Mouse (Mus musculus): ENCODE measurements around the gene Tcl1b2. TPM values are rescaled to one million over a fixed set of nuclear protein-coding genes. Genes with fewer than 3 reads are reported as not detected.
A peak's percentile ranks its signal among the peaks of the same experiment; 100 is the strongest.

Gene Tcl1b2
- polyA plus RNA-seq (2015; fragmentation: Nextera tagmentation; extraction: Ambion mirVana): not detected in 2 replicates

DNA sequence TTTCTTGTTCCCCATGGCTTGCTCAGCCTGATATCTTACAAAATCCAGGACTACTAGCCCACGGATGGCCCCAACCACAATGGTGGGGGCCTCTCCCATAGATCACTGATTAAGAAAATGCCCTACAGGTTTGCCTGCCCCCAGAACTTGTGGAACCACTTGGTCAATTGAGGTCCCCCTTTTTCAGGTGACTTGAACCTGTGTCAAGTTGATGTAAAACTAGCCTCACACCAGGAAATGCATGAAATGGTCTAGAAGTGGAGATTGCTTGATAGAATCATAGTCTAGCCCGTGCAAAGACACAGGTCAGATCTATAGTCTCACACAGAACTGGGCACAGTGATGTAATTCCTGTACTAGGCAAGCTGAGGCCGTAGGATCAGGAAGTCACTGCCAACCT lies at the start of gene Tcl1b2:
Gene Tcl1b2, plus strand, starts transcription at position 301 of the 400 bp plus-strand sequence.
- WGBS: 81% methylated on average over 3 of the region's 3 CpGs
- Histone ChIP-seq H3K4me3 (ENCODE audit: low read depth, low read length) (no peak within 1 kb of the TSS), H3K4me1 (ENCODE audit: control insufficient read depth, insufficient read depth, low read length) (no peaks in the 10 kb centered on the region), H3K27me3 (ENCODE audit: control insufficient read depth, insufficient read depth, low read depth, low read length) (no peaks in the 10 kb centered on the region), H3K9me3 (replicated peaks; ENCODE audit: control insufficient read depth, low read length, poor library complexity, severe bottlenecking) (no peaks in the 10 kb centered on the region), H3K4me2 (ENCODE audit: low read length) (no peak within 1 kb of the TSS), H3K27ac (ENCODE audit: low read length) (no peak within 1 kb of the TSS), H3K9ac (ENCODE audit: low read depth, low read length) (no peak within 1 kb of the TSS), H3K36me3 (ENCODE audit: control insufficient read depth, insufficient read depth, low read length) (no peaks in the 10 kb centered on the region)
- no peak for ATAC-seq

DNA sequence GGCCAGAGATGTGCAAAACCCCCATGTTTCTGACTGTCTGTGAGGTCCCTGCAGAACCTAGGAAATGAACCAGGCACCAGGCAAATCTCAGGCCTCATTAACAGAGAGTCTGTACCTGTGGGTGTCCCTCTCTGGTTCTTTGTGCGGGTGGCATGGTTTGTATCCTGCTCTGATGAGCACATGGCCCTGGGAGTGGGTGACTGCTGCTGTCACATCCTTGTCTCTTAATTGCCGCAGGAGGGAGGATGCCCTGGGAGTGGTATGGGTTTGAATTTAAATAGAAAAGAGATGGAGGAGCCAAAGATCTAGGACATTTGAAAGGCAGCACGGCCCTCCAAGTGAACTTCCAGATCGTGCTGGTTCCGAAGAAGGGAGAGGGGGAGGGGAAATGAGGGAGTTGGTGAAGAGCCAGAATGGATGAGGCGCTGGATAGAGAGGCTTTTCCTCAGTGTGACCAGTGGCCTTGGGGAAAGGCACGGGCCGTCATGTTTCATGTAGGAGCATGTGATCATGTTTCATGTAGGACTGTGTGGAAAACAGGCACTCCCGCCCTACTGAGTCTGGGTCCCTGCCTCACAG lies 46.3 kb upstream of the Tcl1b2 start:
- Histone ChIP-seq H3K27me3 (ENCODE audit: control insufficient read depth, insufficient read depth, low read depth, low read length) (no peaks in the 10 kb centered on the region), H3K36me3 (ENCODE audit: control insufficient read depth, insufficient read depth, low read length) (no peaks in the 10 kb centered on the region), H3K4me3 (ENCODE audit: low read depth, low read length) (no peak overlapping the region), H3K9me3 (replicated peaks; ENCODE audit: control insufficient read depth, low read length, poor library complexity, severe bottlenecking) (no peaks in the 10 kb centered on the region), H3K4me1 (ENCODE audit: control insufficient read depth, insufficient read depth, low read length) (peaks cover 10% of the 10 kb centered on the region), H3K9ac (ENCODE audit: low read depth, low read length) (no peak overlapping the region; the same call in 1 of the 2 replicates), H3K4me2 (ENCODE audit: low read length) (no peak overlapping the region), H3K27ac (ENCODE audit: low read length) (no peak overlapping the region)
- no peak for ATAC-seq
- WGBS: 43% methylated on average over 9 of the region's 9 CpGs

GRCm38 (mm10) chr12:105102901-105103300 lies 42.9 kb upstream of the Tcl1b2 start:
- ATAC-seq: peak; percentile 87
- Histone ChIP-seq H3K9me3 (replicated peaks; ENCODE audit: control insufficient read depth, low read length, poor library complexity, severe bottlenecking) (no peaks in the 10 kb centered on the region), H3K4me1 (ENCODE audit: control insufficient read depth, insufficient read depth, low read length) (peaks cover 10% of the 10 kb centered on the region), H3K9ac (ENCODE audit: low read depth, low read length) (no peak overlapping the region), H3K4me3 (ENCODE audit: low read depth, low read length) (no peak overlapping the region), H3K4me2 (ENCODE audit: low read length) (no peak overlapping the region), H3K36me3 (ENCODE audit: control insufficient read depth, insufficient read depth, low read length) (no peaks in the 10 kb centered on the region), H3K27ac (ENCODE audit: low read length) (peak overlapping the region; percentile 73), H3K27me3 (ENCODE audit: control insufficient read depth, insufficient read depth, low read depth, low read length) (no peaks in the 10 kb centered on the region)
- 27% methylated on average over 8 of the region's 8 CpGs for WGBS

- WGBS: 4% methylated on average over 4 of the region's 4 CpGs
Measured at GRCm38 (mm10) chr12:105104036-105104435, 41.8 kb upstream of the Tcl1b2 start.

GRCm38 (mm10) chr12:105105326-105105725 lies 40.5 kb upstream of the Tcl1b2 start:
- H3K4me2 ChIP-seq (ENCODE audit: low read length): no peak overlapping the region
- H3K4me1 ChIP-seq (ENCODE audit: control insufficient read depth, insufficient read depth, low read length): peaks cover 8% of the 10 kb centered on the region
- 88% methylated on average over 5 of the region's 5 CpGs for WGBS
- ATAC-seq: no peak
- H3K9me3 ChIP-seq (replicated peaks; ENCODE audit: control insufficient read depth, low read length, poor library complexity, severe bottlenecking): no peaks in the 10 kb centered on the region
- no peak overlapping the region for H3K9ac ChIP-seq (ENCODE audit: low read depth, low read length)
- H3K4me3 ChIP-seq (ENCODE audit: low read depth, low read length): no peak overlapping the region
- no peak overlapping the region for H3K27ac ChIP-seq (ENCODE audit: low read length)
- no peaks in the 10 kb centered on the region for H3K36me3 ChIP-seq (ENCODE audit: control insufficient read depth, insufficient read depth, low read length)
- no peaks in the 10 kb centered on the region for H3K27me3 ChIP-seq (ENCODE audit: control insufficient read depth, insufficient read depth, low read depth, low read length)

More at GRCm38 (mm10) chr12:105104036-105104435, 41.8 kb upstream of the Tcl1b2 start:
- Histone ChIP-seq H3K4me3 (ENCODE audit: low read depth, low read length) (no peak overlapping the region), H3K27me3 (ENCODE audit: control insufficient read depth, insufficient read depth, low read depth, low read length) (no peaks in the 10 kb centered on the region), H3K9me3 (replicated peaks; ENCODE audit: control insufficient read depth, low read length, poor library complexity, severe bottlenecking) (no peaks in the 10 kb centered on the region), H3K4me1 (ENCODE audit: control insufficient read depth, insufficient read depth, low read length) (peaks cover 10% of the 10 kb centered on the region), H3K36me3 (ENCODE audit: control insufficient read depth, insufficient read depth, low read length) (no peaks in the 10 kb centered on the region), H3K4me2 (ENCODE audit: low read length) (no peak overlapping the region), H3K9ac (ENCODE audit: low read depth, low read length) (no peak overlapping the region), H3K27ac (ENCODE audit: low read length) (0 out of 2 replicates have a peak overlapping the region, but pooled peaks have one; percentile 24)
- ATAC-seq: no peak

DNA sequence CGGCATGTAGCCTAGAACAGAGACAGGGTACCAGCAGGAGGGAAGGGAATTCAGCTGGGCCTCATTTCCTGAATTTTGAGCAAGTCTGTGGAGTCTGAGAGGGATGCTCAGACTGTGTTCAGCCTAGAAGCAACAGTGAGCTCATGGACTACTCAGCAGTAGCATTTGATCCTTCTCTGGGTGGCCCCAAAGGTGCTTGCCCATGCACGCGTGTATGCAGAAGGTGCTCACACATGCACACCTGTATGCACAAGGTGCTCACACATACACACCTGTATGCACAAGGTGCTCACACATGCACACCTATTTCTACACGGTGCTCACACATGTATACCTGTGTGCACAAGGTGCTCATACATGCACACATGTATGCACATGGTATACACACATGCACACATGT lies 37.0 kb upstream of the Tcl1b2 start:
- Histone ChIP-seq H3K27ac (ENCODE audit: low read length) (no peak overlapping the region), H3K27me3 (ENCODE audit: control insufficient read depth, insufficient read depth, low read depth, low read length) (no peaks in the 10 kb centered on the region), H3K9ac (ENCODE audit: low read depth, low read length) (no peak overlapping the region), H3K4me1 (ENCODE audit: control insufficient read depth, insufficient read depth, low read length) (peaks cover 13% of the 10 kb centered on the region), H3K9me3 (replicated peaks; ENCODE audit: control insufficient read depth, low read length, poor library complexity, severe bottlenecking) (no peaks in the 10 kb centered on the region), H3K4me2 (ENCODE audit: low read length) (no peak overlapping the region), H3K36me3 (ENCODE audit: control insufficient read depth, insufficient read depth, low read length) (no peaks in the 10 kb centered on the region), H3K4me3 (ENCODE audit: low read depth, low read length) (no peak overlapping the region)
- ATAC-seq: no peak
- WGBS: 95% methylated on average over 4 of the region's 4 CpGs

DNA sequence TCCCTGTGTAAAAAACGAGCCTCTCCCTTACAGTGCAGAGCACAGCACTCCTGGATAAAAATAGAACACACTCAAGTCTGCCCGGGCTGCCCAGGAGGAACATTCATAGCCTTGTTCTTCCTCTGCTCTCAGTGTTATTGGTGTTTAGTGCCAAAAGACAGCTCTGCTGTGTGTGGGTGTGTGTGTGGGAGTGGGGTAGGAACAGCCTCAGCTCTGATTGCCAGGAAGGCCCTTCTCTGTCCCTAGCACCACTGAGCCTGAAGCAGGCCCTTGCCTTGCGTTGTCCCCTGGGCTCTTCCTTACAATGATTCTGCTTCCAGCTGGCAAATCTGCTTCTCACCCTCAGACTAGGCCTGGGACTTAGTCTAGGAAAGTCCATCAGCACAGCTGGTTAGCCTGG lies 36.4 kb upstream of the Tcl1b2 start:
- WGBS: 79% methylated on average over 3 of the region's 3 CpGs
- Histone ChIP-seq H3K9ac (ENCODE audit: low read depth, low read length) (no peak overlapping the region), H3K9me3 (replicated peaks; ENCODE audit: control insufficient read depth, low read length, poor library complexity, severe bottlenecking) (no peaks in the 10 kb centered on the region), H3K36me3 (ENCODE audit: control insufficient read depth, insufficient read depth, low read length) (no peaks in the 10 kb centered on the region), H3K4me3 (ENCODE audit: low read depth, low read length) (no peak overlapping the region), H3K27ac (ENCODE audit: low read length) (no peak overlapping the region), H3K4me1 (ENCODE audit: control insufficient read depth, insufficient read depth, low read length) (peaks cover 12% of the 10 kb centered on the region), H3K27me3 (ENCODE audit: control insufficient read depth, insufficient read depth, low read depth, low read length) (no peaks in the 10 kb centered on the region), H3K4me2 (ENCODE audit: low read length) (no peak overlapping the region)
- ATAC-seq: no peak; the same call in 1 of the 2 replicates

DNA sequence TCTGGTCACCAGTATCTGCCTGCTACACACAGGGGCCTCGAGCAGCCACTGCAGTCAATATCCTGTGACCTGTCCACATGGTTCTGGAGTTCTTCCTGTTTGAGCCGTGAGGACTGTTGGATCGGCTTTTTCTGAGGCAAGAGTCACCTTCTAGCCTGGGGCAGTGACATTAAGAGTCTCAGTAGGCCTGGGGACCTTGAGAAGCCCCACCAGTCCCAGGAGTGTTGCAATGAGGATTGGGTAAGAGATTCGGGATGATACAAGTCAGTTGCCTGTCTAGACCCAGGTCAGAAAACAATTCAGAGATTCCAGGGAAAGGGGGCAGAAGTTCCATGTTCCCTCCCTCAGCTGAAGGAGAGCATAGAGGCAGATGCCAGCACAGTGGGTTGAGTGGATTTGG lies 36.0 kb upstream of the Tcl1b2 start:
- H3K27ac ChIP-seq (ENCODE audit: low read length): no peak overlapping the region
- no peaks in the 10 kb centered on the region for H3K27me3 ChIP-seq (ENCODE audit: control insufficient read depth, insufficient read depth, low read depth, low read length)
- peaks cover 12% of the 10 kb centered on the region for H3K4me1 ChIP-seq (ENCODE audit: control insufficient read depth, insufficient read depth, low read length)
- no peaks in the 10 kb centered on the region for H3K36me3 ChIP-seq (ENCODE audit: control insufficient read depth, insufficient read depth, low read length)
- H3K4me3 ChIP-seq (ENCODE audit: low read depth, low read length): no peak overlapping the region
- no peak overlapping the region for H3K4me2 ChIP-seq (ENCODE audit: low read length)
- no peaks in the 10 kb centered on the region for H3K9me3 ChIP-seq (replicated peaks; ENCODE audit: control insufficient read depth, low read length, poor library complexity, severe bottlenecking)
- no peak for ATAC-seq
- WGBS: 78% methylated on average over 4 of the region's 4 CpGs
- no peak overlapping the region for H3K9ac ChIP-seq (ENCODE audit: low read depth, low read length)

- Histone ChIP-seq H3K4me2 (ENCODE audit: low read length) (peak overlapping the region; percentile 14; the same call in 1 of the 2 replicates), H3K4me1 (ENCODE audit: control insufficient read depth, insufficient read depth, low read length) (peaks cover 12% of the 10 kb centered on the region), H3K36me3 (ENCODE audit: control insufficient read depth, insufficient read depth, low read length) (no peaks in the 10 kb centered on the region), H3K27ac (ENCODE audit: low read length) (peak overlapping the region; percentile 60), H3K27me3 (ENCODE audit: control insufficient read depth, insufficient read depth, low read depth, low read length) (no peaks in the 10 kb centered on the region), H3K4me3 (ENCODE audit: low read depth, low read length) (no peak overlapping the region), H3K9ac (ENCODE audit: low read depth, low read length) (no peak overlapping the region), H3K9me3 (replicated peaks; ENCODE audit: control insufficient read depth, low read length, poor library complexity, severe bottlenecking) (no peaks in the 10 kb centered on the region)
- peak; percentile 53; the same call in 1 of the 2 replicates for ATAC-seq
- WGBS: 38% methylated on average over 13 of the region's 13 CpGs
Measured at GRCm38 (mm10) chr12:105112321-105112988, 33.4 kb upstream of the Tcl1b2 start.

All from midbrain, embryonic 16.5 days (tissue).